Mouse (Mus musculus) hindbrain, postnatal 0 days (tissue): ENCODE measurements at regions not wholly inside any gene's neighbourhood (a gene's known extent, or its start where the extent isn't known, plus 50 kb on each side); places are given as distances from the start of the nearest gene placed in this dataset.

ENCODE experiments used
- ATAC-seq: fragments of 200-750 bp; cut with Nextera tagmentation; 2 replicates; pipeline ENCODE4 v1.8.0; 2017; ENCODE audit warnings: mild to moderate bottlenecking, moderate TSS enrichment, moderate library complexity
- DNase-seq: peaks from one replicate; pipeline ENCODE4 v3.0.0-alpha.2; 2015; ENCODE audit warnings: low spot score
- H3K27ac ChIP-seq: fragments of 300-500 bp; sonication (generic); 2 replicates; pipeline ENCODE4 v1.5.1; 2014; ENCODE audit warnings: mild to moderate bottlenecking
- H3K27me3 ChIP-seq: fragments of 300-500 bp; sonication (generic); 2 replicates; pipeline ENCODE4 v1.6.1; 2014; ENCODE audit warnings: low read length, mixed read lengths; ENCODE audit not compliant: insufficient read depth
- H3K36me3 ChIP-seq: fragments of 300-500 bp; sonication (generic); 2 replicates; pipeline ENCODE4 v1.6.1; 2014; ENCODE audit warnings: low read length, mixed read lengths; ENCODE audit not compliant: insufficient read depth
- H3K4me1 ChIP-seq: fragments of 300-500 bp; sonication (generic); 2 replicates; pipeline ENCODE4 v1.6.1; 2014; ENCODE audit warnings: antibody characterized with exemption, low read length, mixed read lengths; ENCODE audit not compliant: insufficient read depth
- H3K4me2 ChIP-seq: fragments of 300-500 bp; sonication (generic); 2 replicates; pipeline ENCODE4 v1.6.1; 2014; ENCODE audit warnings: low read depth, mild to moderate bottlenecking, low read length, moderate library complexity, mixed read lengths
- H3K4me3 ChIP-seq: fragments of 300-500 bp; sonication (generic); 2 replicates; pipeline ENCODE4 v1.5.1; 2014; ENCODE audit warnings: low read length
- H3K9ac ChIP-seq: fragments of 300-500 bp; sonication (generic); replicated peaks from 2 replicates; pipeline ENCODE4 v1.6.1; 2014; ENCODE audit warnings: mild to moderate bottlenecking, low read length, moderate library complexity, mixed read lengths
- H3K9me3 ChIP-seq: fragments of 300-500 bp; sonication (generic); 2 replicates; pipeline ENCODE4 v1.6.1; 2016; ENCODE audit warnings: low read length, mixed read lengths
- CTCF ChIP-seq: IDR thresholded peaks from 2 replicates; pipeline ENCODE4 v1.5.1; 2016; ENCODE audit warnings: antibody characterized with exemption, control low read depth, low read depth
- WGBS: fragments of 180-500 bp; shearing (Covaris S2); extraction: QIAGEN DNeasy Blood & Tissue Kit; methylation state at CpG from one replicate; pipeline ENCODE4 v1.1.7; 2014; 5-methylcytosine and 5-hydroxymethylcytosine counted together

DNA sequence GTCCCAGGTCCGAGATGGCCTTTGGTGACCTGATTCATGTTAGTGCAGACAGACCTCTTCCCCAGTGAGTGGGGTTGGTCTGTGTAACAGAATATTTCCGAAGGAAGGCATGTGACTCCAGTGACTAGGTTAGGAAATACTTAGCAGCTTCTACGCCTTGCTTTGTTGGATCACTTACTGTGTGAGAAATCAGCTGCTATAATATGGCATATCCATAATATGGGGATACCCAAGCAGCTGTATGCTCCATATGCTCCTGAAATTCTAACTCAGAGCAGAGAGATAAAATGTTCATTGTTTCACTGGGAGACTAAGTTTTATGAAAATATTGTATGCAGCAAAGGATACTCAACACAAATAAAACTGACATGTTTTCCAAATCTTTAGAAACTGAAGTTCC lies 318.1 kb upstream of the Klf3 start:
- Histone ChIP-seq H3K9ac (no peak overlapping the region), H3K27ac (no peak overlapping the region), H3K4me2 (no peak overlapping the region), H3K36me3 (no peaks in the 10 kb centered on the region), H3K9me3 (no peaks in the 10 kb centered on the region), H3K27me3 (no peaks in the 10 kb centered on the region), H3K4me1 (no peaks in the 10 kb centered on the region), H3K4me3 (no peak overlapping the region)
- DNase-seq = no peak
- no peak for ATAC-seq
- TF ChIP-seq CTCF = no peak
- 91% methylated on average over 3 of the region's 3 CpGs for WGBS

DNA sequence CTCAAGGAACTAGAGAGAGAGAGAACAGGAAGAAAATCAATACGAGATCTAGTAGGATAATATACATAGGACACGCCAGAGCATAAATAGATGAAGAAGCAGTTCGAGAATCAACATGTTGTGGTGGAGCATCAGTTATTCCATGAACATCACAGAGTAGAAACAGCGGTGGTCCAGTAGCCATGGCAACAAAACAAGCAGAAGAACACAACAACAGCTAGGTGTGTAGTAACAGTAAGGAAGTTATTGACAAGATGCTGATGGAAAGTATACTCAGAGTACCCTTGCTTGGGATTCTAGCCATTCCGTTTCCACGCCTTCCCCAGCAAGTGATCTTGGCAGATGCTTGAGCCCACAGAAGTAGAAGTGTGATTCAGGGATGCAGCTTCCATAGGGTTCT lies 317.3 kb upstream of the Klf3 start:
- Histone ChIP-seq H3K27ac (no peak overlapping the region), H3K4me2 (no peak overlapping the region), H3K27me3 (no peaks in the 10 kb centered on the region), H3K4me3 (no peak overlapping the region), H3K9ac (no peak overlapping the region), H3K4me1 (no peaks in the 10 kb centered on the region), H3K9me3 (no peaks in the 10 kb centered on the region), H3K36me3 (no peaks in the 10 kb centered on the region)
- DNase-seq (no peak), ATAC-seq (no peak)
- TF ChIP-seq CTCF = no peak
- 94% methylated on average over 6 of the region's 6 CpGs for whole genome bisulfite sequencing

DNA sequence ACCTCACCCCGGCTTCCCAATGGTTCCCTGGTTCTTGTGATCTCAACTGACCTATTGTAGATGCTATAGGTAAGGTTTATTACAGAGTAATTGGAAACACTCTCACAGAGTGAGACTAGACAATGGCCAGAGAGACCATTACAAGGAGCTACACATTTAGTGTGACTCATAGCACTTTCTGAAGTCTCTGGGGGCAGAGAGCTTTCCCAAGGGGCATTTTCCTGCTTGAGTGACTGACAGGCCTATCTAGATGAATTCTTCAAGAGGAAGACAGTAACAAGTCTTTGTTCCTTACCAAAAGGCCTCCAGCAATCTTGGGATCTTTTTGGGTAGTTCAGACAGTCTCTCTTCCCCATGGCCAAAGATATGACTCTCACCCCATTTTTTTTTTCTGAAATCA lies 316.4 kb upstream of the Klf3 start:
- no peak overlapping the region for H3K27ac ChIP-seq
- H3K4me3 ChIP-seq = no peak overlapping the region
- no peak for TF ChIP-seq CTCF
- no peaks in the 10 kb centered on the region for H3K36me3 ChIP-seq
- no peaks in the 10 kb centered on the region for H3K9me3 ChIP-seq
- no peaks in the 10 kb centered on the region for H3K4me1 ChIP-seq
- 95% methylated on average over 1 of the region's 1 CpGs for WGBS
- no peak overlapping the region for H3K4me2 ChIP-seq
- H3K27me3 ChIP-seq = no peaks in the 10 kb centered on the region
- no peak for ATAC-seq
- H3K9ac ChIP-seq = no peak overlapping the region
- DNase-seq = no peak

DNA sequence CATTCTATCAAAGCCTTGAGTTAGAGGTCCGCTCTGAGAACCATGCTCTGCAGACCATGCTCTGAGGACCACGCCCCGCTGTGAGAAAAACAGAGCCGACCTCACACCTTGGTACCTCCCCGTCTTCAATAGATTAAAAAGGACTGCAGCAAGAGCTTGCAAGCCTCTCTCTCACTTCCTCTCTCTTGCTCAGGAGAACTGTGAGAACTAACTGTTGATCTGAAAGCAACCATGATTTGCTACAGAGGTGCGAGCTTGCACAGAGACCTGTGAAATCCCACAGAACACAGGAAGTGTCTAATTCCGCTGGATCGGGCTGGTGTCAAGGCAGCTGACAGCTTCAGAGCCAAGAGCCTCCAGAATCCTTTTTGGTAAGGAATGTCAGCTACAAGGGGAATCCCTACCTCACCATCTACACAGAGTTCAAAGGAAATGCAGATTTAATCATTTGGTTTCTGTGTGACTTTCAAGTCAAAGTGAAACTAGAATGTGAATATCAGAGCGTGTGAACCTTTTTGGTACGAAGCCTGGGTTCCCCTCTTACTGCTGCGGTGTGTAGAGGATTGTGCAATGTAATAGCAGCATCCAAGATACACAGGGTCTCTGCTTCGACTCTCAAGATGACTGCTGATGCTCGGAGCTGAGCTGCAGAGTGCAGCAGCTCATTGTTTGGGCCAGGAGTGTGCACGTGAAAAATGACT lies 315.3 kb upstream of the Klf3 start:
- WGBS = 84% methylated on average over 14 of the region's 14 CpGs
- DNase-seq (no peak), ATAC-seq (no peak)

DNA sequence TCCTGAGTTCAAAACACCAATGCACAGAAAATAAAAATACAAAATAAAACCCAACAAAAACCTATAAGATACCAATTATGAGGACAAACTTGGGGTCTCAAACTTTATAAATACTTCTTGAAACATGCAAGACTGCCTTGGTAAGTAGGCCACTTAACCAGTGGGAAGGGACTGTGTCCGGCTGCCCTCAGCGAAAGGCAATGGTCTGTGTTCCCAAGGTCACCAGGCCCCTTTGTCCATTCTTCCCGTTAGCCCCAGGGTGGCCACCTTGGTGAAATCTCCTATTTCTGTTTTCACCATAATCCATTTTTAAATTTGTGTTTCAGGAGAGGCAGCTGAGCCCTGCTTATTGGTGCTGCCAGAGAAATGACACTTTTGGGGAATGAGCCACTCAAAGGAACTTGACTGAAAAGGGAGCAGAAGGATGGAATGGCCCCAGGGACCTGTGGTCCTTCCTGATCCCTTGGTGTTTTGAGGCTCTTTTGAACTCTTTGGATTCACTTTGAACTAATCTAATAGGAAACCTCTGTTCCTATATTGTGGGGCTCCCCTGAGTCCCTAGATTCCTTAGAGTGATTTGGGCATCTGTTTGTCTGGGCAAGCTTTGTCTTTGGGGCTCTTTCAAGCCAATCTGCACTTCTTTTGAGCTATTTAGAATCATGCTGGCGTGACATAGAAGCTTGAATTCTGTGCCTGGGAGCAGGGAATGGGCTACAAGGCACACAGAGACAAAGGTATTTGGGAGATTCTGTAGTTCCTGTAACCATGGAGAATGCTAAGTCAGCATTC lies 313.3 kb upstream of the Klf3 start:
- Histone ChIP-seq H3K27ac (no peak overlapping the region), H3K9me3 (no peaks in the 10 kb centered on the region), H3K4me2 (no peak overlapping the region), H3K4me1 (no peaks in the 10 kb centered on the region), H3K4me3 (no peak overlapping the region), H3K36me3 (no peaks in the 10 kb centered on the region), H3K27me3 (no peaks in the 10 kb centered on the region), H3K9ac (no peak overlapping the region)
- DNase-seq = peak; percentile 28
- no peak for TF ChIP-seq CTCF
- ATAC-seq = 0 out of 2 replicates have a peak, but pooled peaks have one; percentile 32
- WGBS = 51% methylated on average over 4 of the region's 4 CpGs

More for the DNA sequence above, 315.3 kb upstream of the Klf3 start:
- no peaks in the 10 kb centered on the region for H3K4me1 ChIP-seq
- H3K27ac ChIP-seq = no peak overlapping the region
- no peak for TF ChIP-seq CTCF
- no peaks in the 10 kb centered on the region for H3K27me3 ChIP-seq
- no peak overlapping the region for H3K4me2 ChIP-seq
- H3K9ac ChIP-seq = no peak overlapping the region
- no peaks in the 10 kb centered on the region for H3K9me3 ChIP-seq
- no peak overlapping the region for H3K4me3 ChIP-seq
- H3K36me3 ChIP-seq = no peaks in the 10 kb centered on the region

DNA sequence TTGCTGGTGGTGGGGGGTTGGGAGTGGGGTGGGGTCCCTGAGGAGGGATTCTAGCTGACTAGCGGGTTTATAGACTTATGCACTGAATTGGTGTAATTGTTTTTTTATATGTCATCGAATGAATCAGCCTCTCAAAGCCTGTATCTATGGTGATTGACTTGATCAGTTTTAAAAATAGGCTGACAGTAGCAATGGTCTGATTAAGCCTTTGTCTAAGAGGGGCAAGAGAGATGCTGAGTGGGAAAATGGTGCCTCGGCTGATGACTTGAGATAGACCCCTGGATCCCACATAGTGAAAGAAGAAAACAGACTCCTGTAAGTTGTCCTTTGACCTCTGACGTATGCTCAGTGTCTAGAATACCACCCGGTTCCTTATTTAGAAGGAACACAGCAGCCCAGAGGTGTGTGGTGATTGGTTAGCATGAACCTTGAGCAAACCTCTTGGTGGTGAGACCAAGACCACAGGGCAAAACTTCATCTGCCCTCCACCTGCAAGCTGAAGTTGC lies 312.7 kb upstream of the Klf3 start:
- Histone ChIP-seq H3K4me3 (no peak overlapping the region), H3K27ac (no peak overlapping the region)

DNA sequence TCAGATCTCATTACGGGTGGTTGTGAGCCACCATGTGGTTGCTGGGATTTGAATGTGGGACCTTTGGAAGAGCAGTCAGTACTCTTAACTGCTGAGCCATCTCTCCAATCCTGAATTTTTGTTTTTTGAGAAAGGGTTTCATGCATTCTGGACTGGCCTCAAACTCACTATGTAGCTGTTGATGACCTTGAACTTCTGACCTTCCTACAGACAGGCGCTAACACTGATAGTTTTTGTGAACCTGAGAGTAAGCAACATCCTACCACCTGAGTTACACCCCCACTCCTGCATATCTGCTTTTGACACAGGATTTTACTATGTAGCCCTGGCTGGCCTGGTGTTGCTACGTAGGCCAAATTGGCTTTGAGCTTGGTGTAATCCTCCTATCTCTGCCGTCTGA lies 308.8 kb upstream of the Klf3 start:
- Histone ChIP-seq H3K4me2 (no peak overlapping the region), H3K36me3 (no peaks in the 10 kb centered on the region), H3K27me3 (no peaks in the 10 kb centered on the region), H3K4me1 (no peaks in the 10 kb centered on the region), H3K4me3 (no peak overlapping the region), H3K27ac (no peak overlapping the region), H3K9me3 (no peaks in the 10 kb centered on the region), H3K9ac (no peak overlapping the region)
- no peak for DNase-seq
- ATAC-seq = no peak
- 93% methylated on average over 4 of the region's 4 CpGs for WGBS
- TF ChIP-seq CTCF = no peak

More for the DNA sequence above, 312.7 kb upstream of the Klf3 start:
- Histone ChIP-seq H3K4me2 (no peak overlapping the region), H3K9me3 (no peaks in the 10 kb centered on the region), H3K27me3 (no peaks in the 10 kb centered on the region), H3K4me1 (no peaks in the 10 kb centered on the region), H3K9ac (no peak overlapping the region), H3K36me3 (no peaks in the 10 kb centered on the region)
- whole genome bisulfite sequencing = 32% methylated on average over 5 of the region's 5 CpGs
- no peak for DNase-seq
- no peak for ATAC-seq
- no peak for TF ChIP-seq CTCF
